Mouse (Mus musculus) frontal cortex, adult (tissue): Measurements from ENCODE around the gene Tlr7.
A peak's percentile ranks its signal among the peaks of the same experiment; 100 is the strongest.

Experiments used
- ATAC-seq: cut with Nextera tagmentation; 2 replicates; pipeline ENCODE4 v1.9.2; 2017; ENCODE audit warnings: mild to moderate bottlenecking, moderate library complexity, mixed read lengths; ENCODE audit not compliant: low TSS enrichment

Gene Tlr7

GRCm38 (mm10) chrX:167276953-167277352 lies 53.4 kb downstream of the Tlr7 start:
- ATAC-seq = peak; percentile 89

- ATAC-seq = no peak
Observed at GRCm38 (mm10) chrX:167276551-167276950, 53.8 kb downstream of the Tlr7 start.

GRCm38 (mm10) chrX:167264086-167264485 lies 66.3 kb downstream of the Tlr7 start, which contains the start of gene Tlr8:
Gene Tlr8 (minus strand): TSS chrX:167264329.
- no peak for ATAC-seq

- ATAC-seq = no peak
Observed at GRCm38 (mm10) chrX:167263530-167263929, 66.8 kb downstream of the Tlr7 start.
